Mouse (Mus musculus) mesoderm, embryonic 11.5 days (tissue): ENCODE measurements around the gene Anp32e.
"Not testable (repeated sequence)": the region's sequence is repeated elsewhere in the genome, so short reads cannot be mapped to it uniquely, and the experiment has no call there.

Experiments
- DNase-seq: peaks from one replicate; pipeline ENCODE4 v3.0.0-alpha.2; 2012; ENCODE audit warnings: low read depth, low spot score

The Anp32e gene

GRCm38 (mm10) chr3:95928658-95929503, at the start of gene Anp32e:
Gene Anp32e, plus strand, starts transcription at chr3:95929246.
- DNase-seq, result peak; percentile 99

DNA sequence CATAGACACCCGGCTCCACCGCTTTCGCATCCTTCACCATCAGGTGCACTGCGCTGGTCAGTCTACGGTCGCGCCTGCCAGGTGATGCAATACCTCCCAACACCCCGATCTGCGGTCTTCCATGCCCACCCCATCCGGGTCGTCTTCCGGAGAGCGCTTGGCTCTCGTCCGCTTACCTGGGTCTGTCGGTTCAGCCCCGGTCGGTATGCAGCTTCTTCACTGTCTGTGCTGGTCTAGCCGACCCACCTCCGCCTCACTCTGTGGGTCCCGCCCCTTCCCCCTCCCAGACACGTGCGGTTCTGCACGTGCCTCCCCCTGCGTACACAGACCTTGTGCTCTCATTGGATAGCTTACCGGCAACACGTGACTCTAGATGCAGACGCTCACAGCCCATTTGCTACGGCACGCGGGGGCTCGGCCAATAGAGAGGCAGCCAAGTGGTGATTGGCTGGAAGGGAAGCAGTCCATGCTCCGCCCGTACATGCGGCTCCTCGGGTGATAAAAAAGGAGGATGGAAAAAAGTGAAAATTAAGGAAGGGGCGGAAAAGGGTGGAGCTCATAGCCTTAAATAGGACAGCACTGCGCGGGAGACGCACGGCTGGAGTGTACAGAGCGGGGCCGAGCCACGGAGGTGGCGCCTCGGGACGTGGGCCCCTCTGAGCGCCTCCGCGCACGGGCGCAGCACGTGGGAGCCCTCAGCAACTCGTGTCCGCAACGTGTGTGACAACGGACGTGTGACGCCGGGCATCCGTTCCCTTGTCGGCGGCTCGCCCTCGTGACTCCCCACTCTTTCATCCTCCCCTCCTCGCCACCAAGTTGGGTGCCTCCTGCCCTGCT, 46.8 kb upstream of the Anp32e start, which contains the start of gene Ciart:
Gene Ciart, minus strand, starts transcription at position 273 of the 837 bp plus-strand sequence.
- DNase-seq, result peak; percentile 98

DNA sequence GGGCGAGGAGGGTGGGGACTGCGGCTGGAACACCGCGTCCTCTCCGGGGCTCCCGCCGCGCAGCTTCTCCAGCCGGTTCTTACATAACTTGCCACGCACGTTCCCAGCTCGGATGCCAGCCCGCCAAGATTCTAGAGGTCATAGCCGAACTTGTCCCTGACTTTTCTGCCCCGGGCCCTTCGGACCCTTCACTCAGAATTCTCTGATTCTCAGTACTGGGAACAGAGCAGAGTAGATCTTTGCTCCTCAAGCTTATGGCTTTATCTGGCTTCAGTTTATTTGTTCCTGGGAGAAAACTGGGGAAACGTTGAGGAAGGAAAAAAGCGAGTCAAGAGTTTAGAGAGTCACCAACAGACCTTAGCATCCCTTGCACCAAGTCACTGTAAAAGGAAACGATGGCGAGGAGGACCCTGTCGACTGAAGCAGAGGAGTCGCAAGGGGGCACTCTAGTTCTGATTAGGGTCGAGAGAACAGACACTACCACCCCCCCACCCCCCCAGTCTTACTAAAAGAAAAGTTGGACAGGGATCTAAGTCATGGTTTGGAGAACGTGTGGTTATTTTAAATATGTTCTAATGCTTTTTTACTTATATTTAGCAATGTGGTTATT, 46.1 kb upstream of the Anp32e start:
- peak; percentile 45 for DNase-seq

GRCm38 (mm10) chr3:95884400-95884799, 44.6 kb upstream of the Anp32e start:
- no peak for DNase-seq

DNA sequence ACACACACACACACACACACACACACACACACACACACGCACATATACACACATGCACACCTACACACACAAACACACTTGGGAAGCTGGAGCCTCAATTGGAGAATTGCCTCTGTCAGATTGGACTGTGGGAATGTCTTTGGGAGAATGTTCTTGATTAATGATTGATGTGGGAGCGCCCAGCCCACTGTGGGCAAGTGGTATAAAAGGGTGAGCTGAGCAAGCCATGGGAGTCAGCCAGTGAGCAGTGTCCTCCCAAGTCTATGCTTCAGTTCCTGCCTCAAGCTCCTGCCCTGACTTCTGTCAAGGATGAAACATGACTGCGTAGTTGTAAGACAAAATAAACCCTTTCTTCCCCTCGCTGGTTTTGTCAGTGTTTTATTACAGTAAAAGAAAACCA, 41.5 kb upstream of the Anp32e start:
- no peak for DNase-seq

DNA sequence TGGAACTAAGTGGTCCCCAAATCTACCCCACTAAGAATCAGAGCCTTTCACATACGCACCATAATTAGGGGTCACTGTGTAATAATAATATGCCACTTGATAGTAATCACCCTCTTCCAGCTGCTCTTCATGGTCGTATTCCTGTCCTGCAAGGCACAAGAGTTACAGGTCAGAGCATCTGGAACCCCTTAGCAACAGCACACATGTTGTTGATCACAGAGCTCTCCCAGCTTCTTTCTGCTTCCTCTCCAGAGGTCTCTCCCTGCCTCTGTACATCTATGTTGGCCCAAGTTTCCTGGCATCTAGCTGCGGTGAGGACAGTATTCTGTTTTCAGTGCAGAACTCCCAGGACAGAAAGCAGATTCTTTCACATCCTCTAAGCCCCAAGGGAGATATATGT, 39.4 kb upstream of the Anp32e start:
- DNase-seq, result peak; percentile 33

DNA sequence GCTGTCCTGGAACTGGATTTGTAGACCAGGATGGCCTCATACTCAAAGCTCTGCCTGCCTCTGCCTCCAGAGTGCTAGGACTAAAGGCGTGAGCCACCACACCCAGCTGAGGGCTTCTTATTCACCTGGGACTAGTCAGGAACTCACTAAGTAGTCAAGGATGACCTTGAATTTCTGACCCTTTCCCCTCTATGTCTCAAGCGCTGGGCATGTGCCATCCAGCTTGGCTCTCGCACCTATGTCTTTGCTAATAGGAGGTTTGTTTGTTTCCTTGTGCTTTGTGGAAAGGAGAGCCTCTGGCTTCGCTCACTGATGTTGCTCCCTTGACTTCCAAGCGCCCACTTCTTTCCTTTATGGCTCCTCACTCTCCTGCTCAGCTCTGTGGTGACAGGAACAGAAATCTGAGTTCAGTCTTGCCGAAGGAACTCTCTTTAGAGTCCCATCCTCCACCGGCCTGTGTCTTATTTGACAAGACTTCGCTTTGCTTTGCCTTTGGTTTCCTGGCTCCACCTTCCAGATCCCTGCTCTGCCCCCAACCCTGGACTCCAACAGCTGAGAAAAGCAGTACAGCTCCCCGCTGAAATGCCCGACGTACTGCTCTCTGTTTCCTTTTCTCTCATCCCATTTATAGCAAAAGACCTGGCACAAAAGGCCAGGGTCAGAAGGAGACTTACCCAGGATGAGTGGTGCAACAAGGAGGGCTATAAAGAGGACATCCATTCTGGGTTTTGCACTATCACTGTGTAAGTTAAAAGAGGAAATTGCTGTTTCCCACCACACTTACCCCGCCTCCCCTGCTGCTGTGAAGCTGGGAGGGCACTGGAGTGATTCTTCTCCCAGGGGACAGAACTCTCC, 37.6 kb upstream of the Anp32e start, which contains the start of gene BC028528:
Gene BC028528, minus strand, starts transcription at position 795 of the 855 bp plus-strand sequence.
- peak; percentile 56 for DNase-seq

DNA sequence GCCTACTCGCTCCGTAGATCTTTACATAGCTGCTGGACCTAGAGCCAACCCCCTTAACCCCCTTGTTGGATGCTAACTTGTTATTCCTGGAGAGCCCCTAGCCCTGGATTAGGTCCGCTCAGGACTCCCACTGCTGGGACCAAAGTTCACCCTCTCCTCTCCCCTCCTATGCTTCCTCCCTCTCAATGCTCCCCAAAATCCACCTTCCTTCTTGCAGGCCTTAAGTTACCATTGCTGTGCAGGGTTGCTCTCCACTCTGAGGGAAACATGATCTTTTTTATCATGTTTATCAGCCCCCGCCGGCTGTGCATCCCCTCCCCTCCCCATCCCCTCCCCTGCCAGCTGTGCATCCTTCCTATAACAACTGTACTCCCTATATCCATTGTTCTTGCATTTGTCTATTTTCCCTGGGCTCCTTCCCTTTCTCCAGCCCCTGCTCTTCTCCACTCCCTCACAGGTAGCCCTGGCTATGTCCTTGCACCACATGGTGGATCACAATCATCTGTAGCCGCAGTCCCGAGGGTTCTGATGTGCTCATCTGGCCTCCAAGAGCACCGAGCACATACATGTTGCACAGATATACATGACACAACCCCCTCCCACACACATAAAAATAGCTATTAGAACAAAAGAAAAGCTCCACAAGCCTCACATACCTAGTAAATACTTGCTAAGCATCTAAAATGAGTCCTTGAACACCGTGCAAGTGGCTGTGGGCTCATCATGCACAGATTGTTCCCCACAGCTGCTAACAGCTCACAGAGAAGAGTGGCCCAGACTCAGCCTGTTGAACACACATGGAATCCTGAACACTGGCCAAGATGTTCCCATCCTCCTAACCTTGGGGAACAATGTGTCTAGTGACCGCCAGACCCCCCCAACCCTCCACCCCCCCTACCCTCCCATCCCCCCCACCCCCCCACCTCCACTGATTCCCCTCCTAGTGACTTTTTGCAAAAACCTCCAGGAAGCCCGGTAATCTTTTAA, 36.7 kb upstream of the Anp32e start:
- no peak for DNase-seq

DNA sequence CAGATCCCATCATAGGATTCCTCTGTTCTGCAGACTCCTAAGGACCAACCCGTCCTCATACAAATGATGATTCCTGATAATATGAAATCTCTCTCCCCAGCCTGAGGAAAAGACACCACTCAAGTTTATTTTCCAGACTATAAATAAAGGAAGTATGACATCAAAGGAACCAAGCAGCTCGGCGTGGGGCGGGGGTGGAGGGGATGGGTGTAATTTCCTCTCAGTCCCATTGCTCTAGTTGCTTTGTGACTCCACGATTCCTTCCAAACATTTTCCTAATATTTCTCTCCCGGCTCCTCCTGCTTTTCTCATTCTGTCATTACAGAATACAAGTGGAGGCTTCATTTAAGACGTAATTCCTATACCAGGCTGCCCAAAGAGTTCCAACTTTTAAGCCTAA, 35.9 kb upstream of the Anp32e start:
- DNase-seq, result no peak

DNA sequence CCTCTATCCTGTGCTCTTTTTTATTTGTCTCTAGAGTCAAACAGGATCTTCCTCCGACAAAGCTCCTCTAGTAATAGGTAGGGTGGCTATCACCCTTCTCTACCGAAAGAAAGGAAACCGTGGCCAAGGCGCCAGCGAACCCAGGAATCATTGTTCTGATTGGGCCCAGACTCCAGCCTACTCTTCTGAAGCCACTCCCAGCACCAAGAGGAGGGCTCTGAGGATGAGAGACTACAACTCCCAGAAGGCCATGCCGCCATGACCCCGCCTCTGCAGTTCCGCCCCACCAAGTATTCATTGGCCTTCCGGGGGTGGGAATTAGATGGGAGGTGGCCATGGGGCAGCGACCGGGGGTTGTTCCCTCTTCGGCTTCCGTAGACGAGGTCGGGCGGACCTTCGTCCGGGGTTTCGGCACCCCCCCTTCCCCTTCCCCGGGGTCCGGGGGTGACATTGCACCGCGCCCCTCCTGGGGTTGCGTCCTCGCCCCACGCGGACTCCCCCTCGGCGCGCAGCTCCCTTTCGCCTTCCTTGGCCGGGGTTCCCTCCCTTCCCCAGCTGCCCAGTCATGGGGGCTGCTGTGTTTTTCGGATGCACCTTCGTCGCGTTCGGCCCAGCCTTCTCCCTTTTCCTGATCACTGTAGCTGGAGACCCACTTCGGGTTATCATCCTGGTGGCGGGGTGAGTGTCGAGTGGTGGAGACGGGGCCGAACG, 35.3 kb upstream of the Anp32e start, which contains the start of gene Aph1a:
Gene Aph1a, plus strand, starts transcription at position 364 of the 711 bp plus-strand sequence.
- peak; percentile 97 for DNase-seq

DNA sequence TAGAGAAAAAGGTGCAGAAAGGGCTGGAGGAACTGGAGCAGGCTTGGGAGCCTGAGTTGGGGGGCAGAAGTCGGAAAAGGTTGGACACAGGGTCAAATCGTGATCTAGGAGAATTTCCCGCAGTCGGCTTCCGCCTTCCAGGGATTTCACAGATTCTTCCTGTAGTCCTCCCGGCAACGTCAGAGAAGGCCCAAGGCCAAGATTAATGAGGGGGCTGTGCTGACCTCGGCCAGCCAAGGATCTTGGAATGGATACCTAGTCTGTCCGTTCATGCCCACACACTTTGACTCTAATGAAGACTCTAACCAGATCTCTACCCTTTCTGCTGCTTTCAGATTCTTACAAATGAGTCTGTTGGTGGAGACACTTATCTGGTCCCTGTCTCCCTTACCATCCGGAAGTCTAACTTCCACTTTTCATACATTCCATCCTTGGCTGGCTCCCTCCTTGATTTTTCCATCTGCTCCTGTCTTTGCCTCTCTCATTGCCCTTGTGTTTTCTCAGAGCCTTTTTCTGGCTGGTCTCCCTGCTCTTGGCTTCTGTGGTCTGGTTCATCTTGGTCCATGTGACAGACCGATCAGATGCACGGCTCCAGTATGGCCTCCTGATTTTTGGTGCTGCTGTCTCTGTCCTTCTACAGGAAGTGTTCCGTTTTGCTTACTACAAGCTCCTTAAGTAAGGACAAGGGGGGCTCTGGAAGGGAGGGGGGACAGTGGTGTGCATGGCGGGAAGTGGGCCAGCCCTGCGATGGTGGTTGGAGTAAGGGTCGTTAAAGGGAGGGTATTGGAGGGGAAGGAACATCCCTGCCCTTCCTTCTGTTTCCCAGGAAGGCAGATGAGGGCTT, 34.5 kb upstream of the Anp32e start:
- DNase-seq, result peak; percentile 43

- DNase-seq, result not testable (repeated sequence)
Observed at GRCm38 (mm10) chr3:95895501-95895900, 33.5 kb upstream of the Anp32e start.

DNA sequence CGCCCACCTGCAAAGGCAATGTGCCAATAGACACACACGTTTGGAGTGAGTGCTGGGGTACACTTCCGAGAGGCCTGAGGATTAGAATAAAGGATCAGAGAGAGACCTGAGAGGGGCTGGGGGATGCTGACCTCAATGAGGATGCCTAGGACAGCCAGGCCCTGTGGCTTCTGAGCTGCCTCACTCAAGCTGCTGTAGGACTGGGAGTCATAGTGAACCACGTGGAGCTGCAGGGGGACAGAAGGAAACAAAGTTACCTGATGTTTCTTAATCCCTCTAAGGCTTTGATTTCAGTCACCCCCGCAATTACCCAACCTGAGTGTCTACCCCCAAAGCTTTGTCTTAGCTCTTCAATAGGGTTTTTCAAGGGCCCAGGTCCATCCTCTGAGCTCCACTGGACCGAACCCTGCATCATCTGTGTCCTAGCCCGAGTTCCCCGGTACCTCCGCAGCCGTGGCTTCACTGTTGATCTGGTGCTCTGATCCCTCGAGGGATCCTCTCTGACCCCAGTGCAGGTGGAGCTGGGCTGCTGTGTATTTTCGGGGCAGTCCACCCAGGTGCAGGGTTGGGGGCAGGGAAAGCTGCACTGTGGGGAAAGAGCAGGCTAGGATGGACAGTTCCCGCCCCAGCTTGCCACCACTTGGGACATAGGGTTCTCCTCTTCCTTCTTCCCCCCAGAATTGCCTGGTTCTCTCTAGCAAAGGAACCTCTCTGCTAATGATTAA, 29.1 kb upstream of the Anp32e start:
- DNase-seq, result no peak

GRCm38 (mm10) chr3:95901616-95902372, 27.3 kb upstream of the Anp32e start:
- DNase-seq, result no peak

DNA sequence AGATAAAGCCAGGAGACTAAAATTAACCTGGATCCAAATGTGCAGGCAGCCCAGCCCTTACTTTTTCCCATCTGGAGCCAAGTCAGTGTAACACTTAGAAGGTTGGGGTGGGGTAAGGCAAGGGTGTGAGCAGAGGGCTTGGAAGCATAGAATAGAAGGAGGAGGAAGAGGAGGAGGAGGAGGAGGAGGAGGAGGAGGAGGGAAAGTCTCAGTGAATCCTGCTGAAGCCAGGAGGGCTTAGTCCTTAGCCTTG, 26.7 kb upstream of the Anp32e start:
- DNase-seq, result no peak

- DNase-seq, result no peak
Observed at GRCm38 (mm10) chr3:95902643-95903042, 26.4 kb upstream of the Anp32e start.
